Mouse (Mus musculus): Measurements from ENCODE around the gene Jph2. TPM values are rescaled to one million over a fixed set of nuclear protein-coding genes. Genes with fewer than 3 reads are reported as not detected.

Gene Jph2
- polyA plus RNA-seq, 1 experiment = 20.6 TPM

GRCm38 (mm10) chr2:163393976-163394375, 3.8 kb downstream of the Jph2 start:
- WGBS = 57% methylated on average over 6 of the region's 6 CpGs
- H3K27me3 ChIP-seq (ENCODE audit: control insufficient read depth, insufficient read depth, low read length) = no peaks in the 10 kb centered on the region
- no peak overlapping the region for H3K27ac ChIP-seq (ENCODE audit: insufficient read depth, low read depth, low read length)
- H3K4me3 ChIP-seq (ENCODE audit: low read depth, low read length) = no peak overlapping the region; the same call in 1 of the 2 replicates
- no peaks in the 10 kb centered on the region for H3K36me3 ChIP-seq (ENCODE audit: control insufficient read depth, insufficient read depth, low read length)
- TF ChIP-seq CTCF (IDR thresholded peaks at IDR 0.05; ENCODE audit: extremely low read depth, insufficient read length, insufficient replicate concordance, low read depth, low read length) = no peak
- TF ChIP-seq POLR2A (IDR thresholded peaks at IDR 0.05; ENCODE audit: low read depth, low read length) = no peak
- H3K4me1 ChIP-seq (ENCODE audit: control insufficient read depth, insufficient read depth, insufficient read length, low read length) = no peaks in the 10 kb centered on the region

GRCm38 (mm10) chr2:163393241-163393640, 4.6 kb downstream of the Jph2 start:
- TF ChIP-seq CTCF (IDR thresholded peaks at IDR 0.05; ENCODE audit: extremely low read depth, insufficient read length, insufficient replicate concordance, low read depth, low read length) (no peak), POLR2A (IDR thresholded peaks at IDR 0.05; ENCODE audit: low read depth, low read length) (no peak)
- WGBS = 86% methylated on average over 10 of the region's 10 CpGs
- H3K27ac ChIP-seq (ENCODE audit: insufficient read depth, low read depth, low read length) = no peak overlapping the region

GRCm38 (mm10) chr2:163392436-163392835, 5.4 kb downstream of the Jph2 start:
- H3K27ac ChIP-seq (ENCODE audit: insufficient read depth, low read depth, low read length) = 0 out of 2 replicates have a peak overlapping the region, but pooled peaks have one; percentile 12
- WGBS = 55% methylated on average over 6 of the region's 6 CpGs
- no peak for TF ChIP-seq POLR2A (IDR thresholded peaks at IDR 0.05; ENCODE audit: low read depth, low read length)
- TF ChIP-seq CTCF (IDR thresholded peaks at IDR 0.05; ENCODE audit: extremely low read depth, insufficient read length, insufficient replicate concordance, low read depth, low read length) = no peak

More at GRCm38 (mm10) chr2:163393241-163393640, 4.6 kb downstream of the Jph2 start:
- Histone ChIP-seq H3K4me1 (ENCODE audit: control insufficient read depth, insufficient read depth, insufficient read length, low read length) (no peaks in the 10 kb centered on the region), H3K27me3 (ENCODE audit: control insufficient read depth, insufficient read depth, low read length) (no peaks in the 10 kb centered on the region), H3K36me3 (ENCODE audit: control insufficient read depth, insufficient read depth, low read length) (no peaks in the 10 kb centered on the region), H3K4me3 (ENCODE audit: low read depth, low read length) (peak overlapping the region; percentile 24; the same call in 1 of the 2 replicates)

GRCm38 (mm10) chr2:163386423-163387190, 11.2 kb downstream of the Jph2 start:
- 48% methylated on average over 15 of the region's 15 CpGs for WGBS
- H3K4me3 ChIP-seq (ENCODE audit: low read depth, low read length) = no peak overlapping the region
- TF ChIP-seq POLR2A (IDR thresholded peaks at IDR 0.05; ENCODE audit: low read depth, low read length) = no peak
- no peak for TF ChIP-seq CTCF (IDR thresholded peaks at IDR 0.05; ENCODE audit: extremely low read depth, insufficient read length, insufficient replicate concordance, low read depth, low read length)
- H3K27ac ChIP-seq (ENCODE audit: insufficient read depth, low read depth, low read length) = no peak overlapping the region
- H3K27me3 ChIP-seq (ENCODE audit: control insufficient read depth, insufficient read depth, low read length) = no peaks in the 10 kb centered on the region
- H3K4me1 ChIP-seq (ENCODE audit: control insufficient read depth, insufficient read depth, insufficient read length, low read length) = no peaks in the 10 kb centered on the region; the same call in 1 of the 2 replicates
- no peaks in the 10 kb centered on the region for H3K36me3 ChIP-seq (ENCODE audit: control insufficient read depth, insufficient read depth, low read length)

More at GRCm38 (mm10) chr2:163392436-163392835, 5.4 kb downstream of the Jph2 start:
- Histone ChIP-seq H3K4me1 (ENCODE audit: control insufficient read depth, insufficient read depth, insufficient read length, low read length) (no peaks in the 10 kb centered on the region), H3K36me3 (ENCODE audit: control insufficient read depth, insufficient read depth, low read length) (no peaks in the 10 kb centered on the region), H3K4me3 (ENCODE audit: low read depth, low read length) (no peak overlapping the region), H3K27me3 (ENCODE audit: control insufficient read depth, insufficient read depth, low read length) (no peaks in the 10 kb centered on the region)

GRCm38 (mm10) chr2:163385126-163385525, 12.7 kb downstream of the Jph2 start:
- no peak for TF ChIP-seq POLR2A (IDR thresholded peaks at IDR 0.05; ENCODE audit: low read depth, low read length)
- no peak for TF ChIP-seq CTCF (IDR thresholded peaks at IDR 0.05; ENCODE audit: extremely low read depth, insufficient read length, insufficient replicate concordance, low read depth, low read length)
- no peaks in the 10 kb centered on the region for H3K36me3 ChIP-seq (ENCODE audit: control insufficient read depth, insufficient read depth, low read length)
- 85% methylated on average over 6 of the region's 6 CpGs for WGBS
- no peaks in the 10 kb centered on the region for H3K27me3 ChIP-seq (ENCODE audit: control insufficient read depth, insufficient read depth, low read length)
- no peaks in the 10 kb centered on the region; the same call in none of the 2 replicates for H3K4me1 ChIP-seq (ENCODE audit: control insufficient read depth, insufficient read depth, insufficient read length, low read length)
- no peak overlapping the region for H3K4me3 ChIP-seq (ENCODE audit: low read depth, low read length)
- H3K27ac ChIP-seq (ENCODE audit: insufficient read depth, low read depth, low read length) = no peak overlapping the region

GRCm38 (mm10) chr2:163381246-163381645, 16.5 kb downstream of the Jph2 start:
- no peaks in the 10 kb centered on the region for H3K27me3 ChIP-seq (ENCODE audit: control insufficient read depth, insufficient read depth, low read length)
- 0 out of 2 replicates have a peak overlapping the region, but pooled peaks have one; percentile 7 for H3K27ac ChIP-seq (ENCODE audit: insufficient read depth, low read depth, low read length)
- TF ChIP-seq CTCF (IDR thresholded peaks at IDR 0.05; ENCODE audit: extremely low read depth, insufficient read length, insufficient replicate concordance, low read depth, low read length) (no peak), POLR2A (IDR thresholded peaks at IDR 0.05; ENCODE audit: low read depth, low read length) (no peak)
- no peaks in the 10 kb centered on the region; the same call in 1 of the 2 replicates for H3K4me1 ChIP-seq (ENCODE audit: control insufficient read depth, insufficient read depth, insufficient read length, low read length)
- H3K36me3 ChIP-seq (ENCODE audit: control insufficient read depth, insufficient read depth, low read length) = no peaks in the 10 kb centered on the region
- no peak overlapping the region for H3K4me3 ChIP-seq (ENCODE audit: low read depth, low read length)
- 82% methylated on average over 8 of the region's 8 CpGs for WGBS

- H3K4me1 ChIP-seq (ENCODE audit: control insufficient read depth, insufficient read depth, insufficient read length, low read length) = no peaks in the 10 kb centered on the region; the same call in 1 of the 2 replicates
- H3K36me3 ChIP-seq (ENCODE audit: control insufficient read depth, insufficient read depth, low read length) = no peaks in the 10 kb centered on the region
- TF ChIP-seq POLR2A (IDR thresholded peaks at IDR 0.05; ENCODE audit: low read depth, low read length) = no peak
- TF ChIP-seq CTCF (IDR thresholded peaks at IDR 0.05; ENCODE audit: extremely low read depth, insufficient read length, insufficient replicate concordance, low read depth, low read length) = no peak
- no peaks in the 10 kb centered on the region for H3K27me3 ChIP-seq (ENCODE audit: control insufficient read depth, insufficient read depth, low read length)
- no peak overlapping the region for H3K27ac ChIP-seq (ENCODE audit: insufficient read depth, low read depth, low read length)
- H3K4me3 ChIP-seq (ENCODE audit: low read depth, low read length) = no peak overlapping the region
- WGBS = 70% methylated on average over 5 of the region's 5 CpGs
These were observed 18.4 kb downstream of the Jph2 start for GRCm38 (mm10) chr2:163379366-163379765.
